Mouse (Mus musculus) cerebellum, postnatal 4 days (tissue): ENCODE data around the gene Yipf2.
A peak's percentile ranks its signal among the peaks of the same experiment; 100 is the strongest.

Experiments used
- DNase-seq, 2 experiments: peaks; one replicate each; pipeline ENCODE4 v3.0.0; 2022; ENCODE audit warnings: low spot score in 2 of 2, mixed read lengths in 1 of 2

Gene Yipf2

DNA sequence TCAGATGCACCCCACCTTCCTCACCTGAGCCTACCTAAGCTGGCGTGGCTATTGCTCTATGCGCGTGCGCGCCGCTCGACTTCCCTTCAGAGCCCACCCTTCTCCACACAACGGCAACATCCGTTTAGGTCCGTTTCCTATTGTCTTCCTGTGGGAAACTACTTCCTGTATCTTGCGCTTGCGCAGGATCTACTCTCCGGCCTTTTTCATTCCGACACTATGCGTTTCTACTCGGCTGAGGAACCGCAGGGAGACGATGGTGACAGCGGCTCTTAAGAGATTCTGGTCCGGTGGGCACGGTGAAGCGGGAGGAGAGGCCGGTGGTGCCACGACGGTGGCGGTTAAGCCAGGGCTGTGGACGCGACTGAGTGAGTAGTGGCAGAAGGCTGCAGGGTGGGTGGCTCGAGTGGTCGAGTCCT, at the start of gene Yipf2, which contains the start of gene Timm29:
Gene Yipf2, minus strand, starts transcription at position 126 of the 419 bp plus-strand sequence.
Gene Timm29, plus strand, starts transcription at position 20 of the 419 bp plus-strand sequence.
- DNase-seq, result peak; percentile 73 to 86

DNA sequence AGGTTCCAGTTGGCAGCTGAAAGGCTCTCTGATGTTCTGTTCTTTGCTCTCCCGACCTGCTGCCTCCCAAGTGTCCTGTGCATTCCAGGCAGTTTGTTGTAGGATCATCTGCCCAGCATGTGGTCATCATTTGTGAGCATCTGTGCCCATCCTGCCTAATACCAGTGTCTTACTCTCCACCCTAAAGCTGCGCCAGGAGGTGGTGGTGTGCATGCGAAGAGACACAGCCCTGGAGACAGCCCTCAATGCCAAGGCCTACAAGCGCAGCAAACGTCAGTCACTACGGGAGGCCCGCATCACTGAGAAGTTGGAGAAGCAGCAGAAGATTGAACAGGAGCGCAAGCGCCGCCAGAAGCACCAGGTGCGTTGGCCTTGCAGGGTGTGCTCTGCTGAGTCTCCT, 46.4 kb upstream of the Yipf2 start:
- no peak for DNase-seq

DNA sequence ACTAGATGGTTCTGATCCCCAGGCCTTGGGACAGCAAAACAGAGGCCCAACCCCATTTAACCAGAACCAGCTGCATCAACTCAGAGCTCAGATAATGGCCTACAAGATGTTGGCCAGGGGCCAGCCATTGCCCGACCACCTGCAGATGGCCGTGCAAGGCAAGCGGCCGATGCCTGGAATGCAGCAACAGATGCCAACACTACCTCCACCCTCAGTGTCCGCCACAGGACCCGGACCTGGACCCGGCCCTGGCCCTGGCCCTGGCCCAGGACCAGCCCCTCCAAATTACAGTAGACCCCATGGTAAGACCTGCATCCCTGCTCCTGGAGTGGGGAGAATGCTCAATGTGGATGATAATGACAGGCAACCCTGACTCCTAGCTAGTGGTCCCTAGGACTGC, 43.0 kb upstream of the Yipf2 start:
- peak in 1 of 2 experiments; percentile 38 for DNase-seq

DNA sequence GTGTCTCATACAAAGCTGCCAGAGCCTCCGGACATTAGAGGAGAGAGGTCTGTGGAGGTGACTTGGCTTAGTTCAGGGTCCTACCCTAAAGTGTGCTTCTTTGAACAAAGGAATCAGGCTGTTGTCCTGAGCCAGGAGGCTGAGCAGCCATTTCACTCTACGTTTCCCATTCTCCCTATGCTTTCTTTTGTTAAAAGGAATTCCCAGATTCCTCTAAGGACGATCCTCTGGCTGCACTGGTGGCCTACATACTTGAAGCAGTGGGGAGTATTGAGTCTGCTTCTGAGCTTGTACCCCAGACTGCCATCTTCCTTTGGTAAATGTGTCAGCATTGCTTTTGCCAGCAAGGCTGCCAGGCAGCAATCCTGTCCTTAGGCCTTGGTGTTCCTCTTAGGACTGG, 40.5 kb upstream of the Yipf2 start:
- DNase-seq, result no peak

DNA sequence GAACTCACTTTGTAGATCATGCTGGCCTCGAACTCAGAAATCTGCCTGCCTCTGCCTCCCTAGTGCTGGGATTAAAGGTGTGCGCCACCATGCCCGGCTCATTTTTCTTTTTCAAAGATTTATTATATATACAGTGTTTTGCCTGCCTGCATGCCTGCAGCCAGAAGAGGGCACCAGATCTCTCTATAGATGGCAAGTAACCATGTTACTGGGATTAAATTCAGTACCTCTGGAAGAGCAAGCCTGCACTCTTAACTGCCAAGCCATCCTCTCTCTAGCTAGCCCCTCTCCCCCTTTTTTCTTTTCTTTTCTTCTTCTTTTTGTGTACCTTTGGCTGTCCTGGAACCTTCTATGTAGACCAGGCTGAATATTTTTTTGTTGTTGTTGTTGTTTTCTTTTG, 38.0 kb upstream of the Yipf2 start:
- DNase-seq, result peak in 1 of 2 experiments; percentile 30

DNA sequence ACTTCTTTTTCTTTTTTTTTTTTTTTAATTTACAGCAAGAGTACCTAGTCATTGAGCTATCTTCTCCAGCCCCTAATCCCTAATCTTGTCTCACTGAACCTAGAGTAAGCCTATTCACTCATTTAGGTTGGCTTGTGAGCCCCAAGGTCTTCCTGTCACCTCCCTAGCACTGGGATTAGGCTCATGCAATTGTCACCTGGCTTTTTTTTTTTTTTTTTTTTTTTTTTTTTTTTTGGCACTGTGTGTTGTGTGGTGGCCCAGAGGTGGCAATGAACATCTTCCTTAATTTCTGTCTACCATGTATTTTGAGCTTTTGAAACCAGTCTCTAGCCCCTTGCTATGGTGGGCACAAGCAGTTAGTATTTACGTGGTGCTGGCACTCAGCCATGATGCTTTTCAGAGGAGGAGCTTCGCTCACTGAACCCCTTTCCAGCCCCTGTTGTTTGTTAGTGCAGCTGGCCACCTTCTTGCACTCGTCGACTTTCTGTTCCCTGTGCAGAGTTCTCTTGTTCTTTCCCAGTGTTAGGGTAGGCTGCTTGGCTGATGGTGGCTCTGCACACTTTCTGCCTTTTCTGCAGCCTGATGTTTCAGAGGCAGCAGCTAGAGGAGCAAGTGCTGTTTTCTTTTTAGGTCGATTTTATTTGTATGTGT, 34.6 kb upstream of the Yipf2 start:
- no peak for DNase-seq

DNA sequence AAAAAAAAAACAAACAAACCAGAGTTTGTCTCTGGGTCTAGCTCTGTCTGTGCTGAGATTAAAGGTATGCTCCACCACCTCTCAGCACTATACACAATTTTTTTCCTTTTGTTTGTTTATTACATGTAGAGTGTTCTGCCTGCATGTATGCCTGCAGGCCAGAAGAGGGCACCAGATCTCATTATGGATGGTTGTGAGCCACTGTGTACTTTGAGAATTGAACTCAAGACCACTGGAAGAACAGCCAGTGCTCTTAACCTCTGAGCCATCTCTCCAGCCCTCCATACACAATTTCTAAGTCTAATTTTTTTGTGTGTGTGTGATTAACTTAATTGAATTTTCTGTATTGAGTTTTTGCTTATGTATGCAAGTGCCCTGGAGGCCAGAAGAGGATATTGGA, 33.9 kb upstream of the Yipf2 start:
- DNase-seq, result no peak

DNA sequence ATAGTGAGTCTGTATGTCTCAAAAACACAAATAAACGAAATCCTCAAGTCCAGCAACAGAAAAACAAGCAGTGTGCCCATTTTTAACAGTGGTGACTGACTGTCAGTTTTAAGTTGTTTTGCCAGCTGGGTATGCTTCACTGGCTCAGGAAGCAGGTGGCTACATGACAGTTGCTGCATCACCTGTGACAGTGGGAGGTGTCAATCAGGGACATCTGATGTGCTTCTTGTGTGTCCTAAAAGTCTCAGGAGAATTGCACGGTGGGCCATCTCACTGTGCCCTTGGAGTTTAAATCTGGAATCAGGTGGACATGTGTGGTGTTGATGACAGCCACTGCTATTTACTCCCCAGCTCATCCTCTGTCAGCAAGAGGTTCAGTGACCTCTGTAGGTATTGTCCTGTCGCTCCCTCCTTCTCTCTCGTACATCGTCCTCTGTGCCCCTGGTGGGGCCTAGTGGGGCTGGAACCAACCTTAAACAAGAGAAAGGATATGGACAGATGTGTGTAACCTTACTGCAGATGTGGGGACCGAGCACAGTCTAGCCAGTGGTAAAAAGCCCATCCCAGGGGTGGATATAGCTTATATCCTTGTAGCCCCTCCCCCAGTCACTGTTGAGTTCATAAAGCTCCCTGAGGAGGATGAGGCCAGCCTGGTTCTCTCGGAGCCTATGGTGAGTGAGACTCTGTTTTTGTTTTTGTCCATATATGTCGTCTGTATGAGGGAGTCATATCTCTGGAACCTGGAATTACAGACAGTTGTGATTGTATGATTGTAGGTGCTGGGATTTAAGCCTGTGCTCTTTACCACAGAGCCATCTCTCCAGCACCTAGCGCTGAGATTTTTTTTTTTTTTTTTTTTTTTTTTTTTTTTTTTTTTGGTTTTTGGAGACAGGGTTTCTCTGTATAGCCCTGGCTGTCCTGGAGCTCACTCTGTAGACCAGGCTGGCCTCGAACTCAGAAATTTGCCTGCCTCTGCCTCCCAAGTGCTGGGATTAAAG, 33.0 kb upstream of the Yipf2 start:
- DNase-seq, result no peak

DNA sequence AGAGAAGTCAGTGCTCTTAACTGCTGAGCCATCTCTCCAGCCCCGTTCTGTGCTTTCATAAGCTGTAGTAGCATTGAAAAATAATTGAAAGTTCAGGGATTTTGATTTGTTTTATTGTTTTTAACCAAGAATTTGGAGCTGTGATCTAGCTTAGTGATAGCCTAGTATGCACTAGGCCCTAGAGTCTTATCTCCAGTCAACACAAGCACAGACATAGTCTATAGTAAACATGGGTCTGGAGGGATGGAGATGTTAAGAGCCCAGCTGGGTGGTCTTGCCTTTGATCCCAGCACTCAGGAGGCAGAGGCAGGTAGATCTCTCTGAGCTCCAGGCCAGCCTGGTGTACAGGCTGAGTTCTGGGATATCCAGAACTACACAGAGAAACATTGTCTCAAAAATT, 30.0 kb upstream of the Yipf2 start:
- DNase-seq, result no peak

DNA sequence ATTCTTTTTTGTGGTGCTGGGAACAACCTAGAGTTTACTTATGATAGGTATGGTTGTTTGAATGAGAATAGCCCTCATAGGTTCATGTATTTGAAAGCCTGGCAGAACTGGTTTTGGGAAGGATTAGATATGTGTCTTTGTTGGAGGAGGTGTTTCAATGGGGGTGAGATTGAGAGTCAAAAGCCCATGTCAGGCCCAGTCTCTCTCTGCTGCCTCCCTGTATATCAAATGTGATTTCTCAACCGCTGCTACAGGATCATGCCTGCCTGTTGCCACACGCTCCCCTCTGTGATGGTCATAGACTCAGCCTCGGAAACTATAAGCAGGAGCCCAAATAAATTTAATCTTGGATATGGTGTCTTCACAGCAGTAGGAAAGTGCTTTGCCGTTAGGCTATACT, 27.6 kb upstream of the Yipf2 start:
- DNase-seq, result no peak

DNA sequence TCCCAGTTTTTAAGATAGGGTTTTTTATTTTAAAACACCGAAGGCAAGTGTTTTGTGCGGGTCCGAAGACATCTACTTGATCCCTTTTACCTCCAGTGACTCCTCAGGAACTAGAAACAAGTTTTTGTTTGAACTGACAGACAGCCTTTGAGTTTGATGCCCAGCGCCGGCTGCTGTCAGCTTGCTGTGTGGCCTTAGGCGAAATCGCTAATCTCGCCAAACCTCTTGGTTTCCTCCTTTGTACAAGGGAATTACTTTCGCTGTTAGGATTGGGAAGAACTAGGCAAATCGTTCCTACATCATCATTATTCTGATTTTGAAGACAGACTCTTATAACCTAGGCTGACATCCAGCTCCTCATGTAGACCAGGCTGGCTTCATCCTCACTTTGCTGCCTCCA, 24.4 kb upstream of the Yipf2 start:
- DNase-seq, result no peak

DNA sequence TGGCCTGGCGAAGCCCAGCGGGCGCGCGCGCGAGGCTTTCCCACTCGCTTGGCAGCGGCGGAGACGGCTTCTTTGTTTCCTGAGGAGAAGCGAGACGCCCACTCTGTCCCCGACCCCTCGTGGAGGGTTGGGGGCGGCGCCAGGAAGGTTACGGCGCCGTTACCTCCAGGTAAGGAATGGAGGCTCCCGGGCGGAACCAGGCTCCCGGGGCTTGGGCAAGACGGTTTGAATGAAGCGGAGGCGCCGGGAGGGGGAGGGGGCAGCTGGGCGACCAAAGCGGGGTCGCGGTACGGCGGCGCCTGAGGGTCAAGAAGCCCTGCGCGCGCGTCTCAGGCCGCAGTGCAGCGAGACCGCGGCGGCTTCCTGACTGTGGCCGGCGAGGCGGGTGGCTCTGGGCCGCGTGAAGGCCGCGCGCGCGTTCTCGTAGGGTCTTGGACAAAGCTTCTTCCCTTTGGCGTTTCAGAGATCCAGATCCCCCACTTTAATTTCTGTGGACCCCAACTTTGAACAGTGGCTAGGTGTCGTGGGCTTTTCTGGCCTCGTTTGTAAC, 23.7 kb upstream of the Yipf2 start:
- DNase-seq, result peak; percentile 74 to 93

DNA sequence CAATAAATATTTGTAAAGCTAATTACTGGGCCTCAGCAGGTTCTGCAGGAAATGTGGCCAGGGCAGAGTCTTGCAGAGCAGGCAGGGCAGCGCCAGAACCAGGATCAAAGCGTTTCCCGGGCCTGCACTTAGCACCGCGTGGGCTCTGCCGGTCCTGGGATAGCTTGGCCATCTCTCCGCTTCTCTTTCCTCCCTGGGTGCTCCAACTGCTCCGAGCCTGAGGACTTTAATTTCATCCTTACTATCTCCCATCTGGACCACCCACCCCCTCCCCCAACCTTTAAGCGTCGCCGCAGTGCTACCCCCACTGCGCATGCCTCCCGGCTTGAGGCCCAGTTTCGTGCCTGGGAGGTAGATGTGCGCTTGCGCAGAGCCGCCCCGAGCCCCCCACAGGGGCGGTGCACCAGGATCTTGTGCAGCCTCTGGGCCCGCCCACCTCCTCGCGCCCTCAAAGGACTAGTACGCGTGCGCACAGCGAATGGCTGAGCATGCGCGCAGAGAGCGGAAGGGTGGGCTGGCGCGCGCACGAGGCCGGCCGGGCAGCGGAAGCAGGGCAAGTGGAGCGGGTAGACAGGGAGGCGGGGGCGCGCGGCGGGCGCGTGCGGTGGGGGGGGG, 23.1 kb upstream of the Yipf2 start, which contains the start of gene Smarca4:
Gene Smarca4, plus strand, starts transcription at position 553 of the 615 bp plus-strand sequence.
- peak; percentile 99 to 100 for DNase-seq

DNA sequence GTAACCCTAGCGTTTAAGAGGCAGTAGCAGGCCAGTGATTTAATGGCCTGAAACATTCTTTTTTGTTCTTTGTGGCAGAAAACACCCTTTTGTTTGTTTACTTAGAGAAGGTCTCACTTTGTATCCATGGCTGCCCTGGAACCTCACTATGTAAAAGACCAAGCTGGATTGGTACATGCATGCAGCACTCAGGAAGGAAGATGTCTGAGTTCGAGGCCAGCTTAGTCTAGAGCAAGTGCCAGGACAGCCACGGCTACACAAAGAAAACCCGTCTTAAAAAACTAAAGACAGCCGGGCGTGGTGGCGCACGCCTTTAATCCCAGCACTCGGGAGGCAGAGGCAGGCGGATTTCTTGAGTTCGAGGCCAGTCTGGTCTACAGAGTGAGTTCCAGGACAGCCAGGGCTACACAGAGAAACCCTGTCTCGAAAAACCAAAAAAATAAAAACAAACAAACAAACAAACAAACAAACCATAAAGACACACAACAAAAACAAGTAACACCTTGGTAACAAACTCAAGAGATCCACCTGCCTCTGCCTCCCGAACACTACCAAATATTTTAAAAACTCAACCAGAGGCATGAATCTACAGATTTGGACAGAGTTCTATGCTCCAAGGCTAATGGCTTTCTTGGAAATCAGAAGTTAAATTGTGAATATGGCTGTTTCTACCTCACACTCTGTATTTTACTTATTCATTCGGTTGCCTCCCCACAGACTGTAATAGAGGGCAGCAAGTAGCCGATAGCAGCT, 22.4 kb upstream of the Yipf2 start:
- no peak for DNase-seq

DNA sequence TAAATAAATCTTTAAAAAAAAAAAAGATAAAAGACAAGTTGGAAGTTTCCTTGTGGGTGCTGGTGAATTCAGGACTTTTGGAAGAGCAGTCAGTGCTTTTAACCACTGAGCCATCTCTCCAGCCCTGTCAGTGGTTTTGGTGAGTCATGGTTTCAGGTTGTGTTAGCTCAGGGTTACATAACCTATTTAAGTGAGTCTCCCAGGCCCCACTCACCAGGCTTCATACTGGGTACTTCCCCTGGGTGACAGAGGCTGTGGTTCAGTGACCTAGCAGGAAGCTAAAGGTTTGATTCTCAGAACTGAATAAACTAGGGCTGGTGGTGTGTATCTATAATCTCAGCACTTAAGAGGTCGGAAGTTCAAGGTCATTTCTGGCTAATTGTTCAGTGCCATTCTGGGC, 17.2 kb upstream of the Yipf2 start:
- no peak for DNase-seq

DNA sequence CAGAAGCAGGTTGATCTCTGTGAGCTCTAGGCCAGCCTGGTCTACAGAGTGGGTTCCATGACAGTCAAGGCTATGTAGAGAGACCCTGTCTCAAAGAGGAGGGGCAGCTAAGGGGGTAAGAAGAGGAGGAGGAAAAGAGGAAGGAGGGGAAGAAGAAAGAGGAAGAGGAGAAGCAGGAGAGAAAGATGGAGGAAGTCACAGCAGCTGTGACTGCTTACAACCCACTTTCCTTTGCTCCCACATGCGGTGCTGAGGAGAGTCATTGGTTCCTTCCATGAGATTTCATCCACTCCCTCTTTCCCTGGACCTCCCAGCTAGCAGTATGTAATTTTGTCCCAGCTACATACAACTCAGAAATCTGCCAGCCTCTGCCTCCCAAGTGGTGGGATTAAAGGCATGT, 14.0 kb upstream of the Yipf2 start:
- DNase-seq, result no peak

DNA sequence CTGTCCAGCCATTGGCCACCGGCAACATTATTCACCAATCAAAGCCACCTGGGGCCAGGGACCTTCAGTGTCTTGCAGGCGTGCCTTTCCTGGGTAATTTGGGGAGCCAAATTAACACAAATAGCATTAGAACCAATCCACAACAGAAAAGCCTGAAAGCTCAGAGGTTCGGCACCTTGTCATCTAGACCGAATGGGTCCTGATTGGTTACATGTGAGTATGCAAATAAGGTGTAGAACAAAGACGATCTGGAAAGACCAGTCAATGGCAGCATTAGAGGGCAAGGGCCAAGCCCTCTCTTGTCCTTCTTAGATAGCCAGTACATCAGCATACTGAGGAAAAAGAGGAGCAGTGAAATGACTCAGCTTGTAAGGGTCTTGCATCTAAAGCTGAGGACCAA, 13.2 kb upstream of the Yipf2 start:
- no peak for DNase-seq

DNA sequence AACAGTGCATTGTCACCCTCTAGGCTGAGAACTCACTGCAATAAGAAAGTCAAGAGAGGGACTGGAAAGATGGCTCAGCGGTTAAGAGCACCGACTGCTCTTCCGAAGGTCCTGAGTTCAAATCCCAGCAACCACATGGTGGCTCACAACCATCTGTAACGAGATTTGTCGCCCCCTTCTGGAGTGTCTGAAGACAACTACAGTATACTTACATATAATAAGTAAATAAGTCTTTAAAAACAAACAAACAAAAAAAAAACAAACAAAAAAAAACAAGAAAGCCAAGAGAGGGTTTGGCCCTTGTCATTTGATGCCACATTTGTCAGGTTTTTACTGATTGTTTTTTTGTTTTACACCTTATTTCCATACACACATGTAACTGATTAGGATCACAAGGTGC, 11.5 kb upstream of the Yipf2 start:
- no peak for DNase-seq

DNA sequence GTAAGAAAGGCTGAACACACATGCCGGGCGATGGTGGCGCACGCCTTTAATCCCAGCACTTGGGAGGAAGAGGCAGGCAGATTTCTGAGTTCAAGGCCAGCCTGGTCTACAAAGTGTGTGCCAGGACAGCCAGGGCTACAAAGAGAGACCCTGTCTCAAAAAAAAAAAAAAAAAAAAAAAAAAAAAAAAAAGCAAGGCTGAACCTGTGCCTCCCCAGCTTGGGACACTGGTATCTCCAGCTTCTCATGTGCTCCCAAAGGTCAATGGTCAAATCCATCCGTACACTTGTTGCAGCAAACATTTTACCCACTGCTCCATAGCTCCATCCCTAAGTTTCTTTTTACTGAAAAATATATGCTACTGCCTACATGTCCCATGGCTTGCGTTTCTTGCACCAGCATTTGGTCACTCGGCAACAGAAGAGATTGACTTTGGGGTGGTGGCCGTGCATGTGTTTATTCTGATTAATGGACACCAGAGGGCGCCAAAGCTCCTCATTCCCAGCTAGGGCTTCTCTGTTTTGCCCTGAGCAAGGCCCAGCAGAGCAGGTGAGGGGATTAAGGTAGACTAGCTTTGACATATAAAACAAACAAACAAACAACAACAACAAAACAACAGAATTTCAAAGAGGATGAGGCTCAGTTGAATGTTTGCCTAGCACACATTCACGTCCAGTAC, 9.2 kb upstream of the Yipf2 start:
- peak in 1 of 2 experiments; percentile 66 for DNase-seq

DNA sequence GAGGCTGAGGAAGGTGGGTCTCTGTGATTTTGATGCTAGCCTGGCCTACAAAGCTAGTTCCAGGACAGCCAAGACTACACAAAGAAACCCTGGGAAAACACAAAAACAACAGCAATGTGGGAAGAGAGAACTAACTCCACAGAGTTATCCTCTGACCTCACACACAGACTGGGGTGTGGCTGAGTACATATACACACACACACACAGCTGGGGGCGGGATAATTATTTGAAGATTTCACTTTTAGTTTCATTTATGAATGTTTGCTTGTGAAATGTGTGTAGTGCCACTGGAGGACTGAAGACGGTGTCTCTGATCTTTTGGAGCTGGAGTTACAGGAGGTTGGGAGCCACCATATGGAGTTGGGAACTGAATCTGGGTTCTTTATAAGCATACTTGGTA, 8.4 kb upstream of the Yipf2 start:
- no peak for DNase-seq

DNA sequence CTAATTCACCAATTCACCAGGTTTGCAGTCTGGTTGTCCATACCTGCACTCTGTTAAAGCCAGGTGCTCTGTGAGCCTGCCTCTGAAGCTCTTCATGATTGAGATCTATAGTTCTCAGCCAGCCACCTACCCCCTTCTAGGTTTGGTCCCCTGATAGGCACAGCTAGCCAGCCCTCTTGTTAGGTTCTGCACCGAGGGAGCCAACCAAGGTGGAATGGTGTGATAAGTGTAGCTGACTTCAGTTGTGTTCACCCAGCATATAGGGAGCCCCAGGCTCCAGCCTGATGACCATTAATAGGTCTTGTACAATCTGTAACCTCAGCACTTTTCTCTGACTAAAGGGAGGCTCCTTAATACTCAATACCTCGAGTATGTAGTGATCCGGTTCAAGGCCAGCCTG, 7.6 kb upstream of the Yipf2 start:
- no peak for DNase-seq
